Mouse (Mus musculus): ENCODE measurements around the gene Hpn.

Hpn gene

GRCm38 (mm10) chr7:31140941-31141340, 25.9 kb upstream of the Hpn start:
- no peak for DNase-seq (ENCODE audit: low spot score)

GRCm38 (mm10) chr7:31140302-31140701, 25.2 kb upstream of the Hpn start:
- no peak for DNase-seq (ENCODE audit: low spot score)

- DNase-seq (ENCODE audit: low spot score) = peak; percentile 81
Measured at GRCm38 (mm10) chr7:31139765-31140164, 24.7 kb upstream of the Hpn start.

GRCm38 (mm10) chr7:31135717-31136116, 20.6 kb upstream of the Hpn start:
- no peak for DNase-seq (ENCODE audit: low spot score)

GRCm38 (mm10) chr7:31131866-31132265, 16.8 kb upstream of the Hpn start:
- no peak for DNase-seq (ENCODE audit: low spot score)

GRCm38 (mm10) chr7:31130841-31131240, 15.8 kb upstream of the Hpn start:
- no peak for DNase-seq (ENCODE audit: low spot score)

- DNase-seq (ENCODE audit: low spot score) = no peak
Measured at GRCm38 (mm10) chr7:31130197-31130596, 15.1 kb upstream of the Hpn start.

- DNase-seq (ENCODE audit: low spot score) = no peak
Measured at GRCm38 (mm10) chr7:31128157-31128705, 13.1 kb upstream of the Hpn start.

GRCm38 (mm10) chr7:31126851-31127724, 12.0 kb upstream of the Hpn start, which contains the start of gene Scn1b:
Gene Scn1b (minus strand): TSS chr7:31127003.
- peak; percentile 69 for DNase-seq (ENCODE audit: low spot score)

GRCm38 (mm10) chr7:31126211-31126751, 11.2 kb upstream of the Hpn start:
- DNase-seq (ENCODE audit: low spot score) = no peak

GRCm38 (mm10) chr7:31125116-31125515, 10.0 kb upstream of the Hpn start:
- DNase-seq (ENCODE audit: low spot score) = no peak

- no peak for DNase-seq (ENCODE audit: low spot score)
Measured at GRCm38 (mm10) chr7:31124381-31124780, 9.3 kb upstream of the Hpn start.

- no peak for DNase-seq (ENCODE audit: low spot score)
Measured at GRCm38 (mm10) chr7:31123697-31124096, 8.6 kb upstream of the Hpn start.

GRCm38 (mm10) chr7:31122641-31123631, 7.8 kb upstream of the Hpn start:
- no peak for DNase-seq (ENCODE audit: low spot score)

GRCm38 (mm10) chr7:31119556-31119955, 4.5 kb upstream of the Hpn start:
- DNase-seq (ENCODE audit: low spot score) = no peak

- no peak for DNase-seq (ENCODE audit: low spot score)
Measured at GRCm38 (mm10) chr7:31118486-31118885, 3.4 kb upstream of the Hpn start.

- DNase-seq (ENCODE audit: low spot score) = no peak
Measured at GRCm38 (mm10) chr7:31117465-31117864, 2.4 kb upstream of the Hpn start.

GRCm38 (mm10) chr7:31116721-31117145, 1.6 kb upstream of the Hpn start:
- DNase-seq (ENCODE audit: low spot score) = peak; percentile 53

GRCm38 (mm10) chr7:31115587-31116043, 525 bp upstream of the Hpn start:
- peak; percentile 52 for DNase-seq (ENCODE audit: low spot score)

- no peak for DNase-seq (ENCODE audit: low spot score)
Measured at GRCm38 (mm10) chr7:31114646-31115045, 444 bp downstream of the Hpn start.

GRCm38 (mm10) chr7:31113800-31114199, 1.3 kb downstream of the Hpn start:
- no peak for DNase-seq (ENCODE audit: low spot score)

GRCm38 (mm10) chr7:31112036-31112435, 3.1 kb downstream of the Hpn start:
- no peak for DNase-seq (ENCODE audit: low spot score)

Data from testis, postnatal 10 days (tissue).